Mouse (Mus musculus): Measurements from ENCODE around the gene Ikzf1. TPM values are rescaled to one million over a fixed set of nuclear protein-coding genes. Genes with fewer than 3 reads are reported as not detected.

Gene Ikzf1
- polyA plus RNA-seq, 1 experiment from 2014 or later: 12.5 TPM

DNA sequence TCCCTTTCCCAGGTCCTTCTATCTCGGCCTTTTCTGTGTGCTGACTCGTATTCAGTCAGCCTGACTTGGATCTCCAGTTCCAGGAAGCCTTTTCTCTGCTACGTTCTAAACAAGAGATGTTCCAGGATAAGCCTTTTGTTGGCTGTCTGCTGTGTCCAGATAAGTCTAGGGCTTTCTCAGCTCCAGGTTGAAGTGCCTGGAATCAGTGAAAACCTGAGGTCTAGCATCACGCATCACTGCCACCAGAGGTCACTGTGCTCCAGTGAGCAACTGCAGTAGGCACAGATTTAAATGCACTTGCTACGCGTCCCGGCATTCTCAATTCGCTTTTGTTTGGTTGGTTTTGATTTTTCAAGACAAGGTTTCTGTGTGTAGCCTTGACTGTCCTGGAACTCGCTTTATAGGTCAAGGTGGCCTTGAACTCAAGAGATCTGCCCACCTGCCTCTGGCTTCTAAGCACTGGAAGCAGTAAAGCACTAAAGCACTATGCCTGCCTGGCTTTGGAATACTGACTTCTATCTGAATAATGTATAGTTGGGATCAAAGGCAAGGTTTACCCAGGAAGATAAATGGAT is 127.2 kb downstream of the Ikzf1 start:
- Histone ChIP-seq H3K36me3 (replicated peaks; ENCODE audit: insufficient read depth, low read length) (no peaks in the 10 kb centered on the region), H3K4me1 (ENCODE audit: insufficient read depth) (peaks cover 24% of the 10 kb centered on the region), H3K4me3 (ENCODE audit: low read depth, low read length) (no peak overlapping the region), H3K9ac (replicated peaks) (no peak overlapping the region), H3K27ac (ENCODE audit: low read depth) (no peak overlapping the region), H3K4me2 (ENCODE audit: low read depth, low read length) (peak overlapping the region; percentile 41), H3K27me3 (ENCODE audit: insufficient read depth, low read length) (no peaks in the 10 kb centered on the region), H3K9me3 (ENCODE audit: low read length) (no peaks in the 10 kb centered on the region)
- 14% methylated on average over 9 of the region's 9 CpGs for WGBS (ENCODE audit: insufficient replicate concordance)
- ATAC-seq (peak; percentile 9), DNase-seq (peak; percentile 83)
- peak; percentile 89 for TF ChIP-seq EP300 (IDR thresholded peaks at IDR 0.05; ENCODE audit: low read depth)
- TF ChIP-seq CTCF (IDR thresholded peaks at IDR 0.05; ENCODE audit: low read depth): peak; percentile 99

DNA sequence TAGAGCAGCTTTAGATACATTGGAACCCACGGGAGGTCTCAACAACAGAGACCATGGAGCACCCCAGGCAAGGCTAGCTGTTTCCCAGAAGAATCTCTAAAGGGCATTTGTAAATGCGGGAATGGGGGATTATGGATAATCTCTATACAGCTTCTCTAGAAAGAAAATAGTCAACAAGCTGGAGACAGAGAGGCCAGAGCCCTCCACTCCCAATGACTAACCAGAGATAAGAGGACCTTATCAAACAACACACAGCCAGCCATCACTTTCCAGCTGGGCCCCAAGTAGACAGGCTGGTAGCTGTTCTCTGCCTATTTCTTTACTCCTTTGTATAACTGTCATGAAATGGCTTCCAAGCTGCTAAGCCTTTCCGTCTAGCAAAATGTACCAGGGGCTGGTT is 130.9 kb downstream of the Ikzf1 start:
- Histone ChIP-seq H3K9me3 (ENCODE audit: low read length) (no peaks in the 10 kb centered on the region), H3K27ac (ENCODE audit: low read depth) (peak overlapping the region; percentile 56), H3K4me2 (ENCODE audit: low read depth, low read length) (peak overlapping the region; percentile 56), H3K27me3 (ENCODE audit: insufficient read depth, low read length) (no peaks in the 10 kb centered on the region), H3K4me3 (ENCODE audit: low read depth, low read length) (0 out of 2 replicates have a peak overlapping the region, but pooled peaks have one; percentile 5), H3K4me1 (ENCODE audit: insufficient read depth) (peaks cover 18% of the 10 kb centered on the region), H3K36me3 (replicated peaks; ENCODE audit: insufficient read depth, low read length) (no peaks in the 10 kb centered on the region), H3K9ac (replicated peaks) (peak overlapping the region; percentile 17; the same call in 1 of the 2 replicates)
- TF ChIP-seq CTCF (IDR thresholded peaks at IDR 0.05; ENCODE audit: low read depth) (no peak), EP300 (IDR thresholded peaks at IDR 0.05; ENCODE audit: low read depth) (peak; percentile 92)
- 40% methylated on average over 3 of the region's 3 CpGs for WGBS (ENCODE audit: insufficient replicate concordance)
- DNase-seq (no peak), ATAC-seq (peak; percentile 80)

DNA sequence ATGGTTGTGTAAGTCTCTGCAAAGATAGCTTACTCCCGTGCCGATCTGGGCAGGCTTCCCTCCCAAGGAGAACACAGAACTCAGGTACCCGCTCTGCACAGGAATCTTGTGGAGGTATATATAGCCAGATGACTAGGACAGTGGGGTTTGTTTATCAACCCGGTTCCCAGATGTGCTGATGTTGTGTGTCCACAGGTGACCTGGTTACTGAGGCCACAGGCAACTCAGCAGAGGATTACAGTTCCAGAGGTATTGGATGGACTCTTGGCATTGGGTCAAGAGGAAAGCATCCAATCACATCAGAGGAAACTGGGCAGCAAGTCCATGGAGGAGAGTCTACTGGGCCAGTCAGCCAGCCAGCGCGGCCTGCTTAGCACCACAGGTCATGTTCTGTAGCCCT is 134.0 kb downstream of the Ikzf1 start:
- no peaks in the 10 kb centered on the region for H3K9me3 ChIP-seq (ENCODE audit: low read length)
- H3K4me3 ChIP-seq (ENCODE audit: low read depth, low read length): no peak overlapping the region
- H3K27ac ChIP-seq (ENCODE audit: low read depth): no peak overlapping the region
- ATAC-seq (0 out of 2 replicates have a peak, but pooled peaks have one; percentile 7), DNase-seq (no peak)
- H3K36me3 ChIP-seq (replicated peaks; ENCODE audit: insufficient read depth, low read length): no peaks in the 10 kb centered on the region
- no peak for TF ChIP-seq CTCF (IDR thresholded peaks at IDR 0.05; ENCODE audit: low read depth)
- TF ChIP-seq EP300 (IDR thresholded peaks at IDR 0.05; ENCODE audit: low read depth): no peak
- peaks cover 27% of the 10 kb centered on the region for H3K4me1 ChIP-seq (ENCODE audit: insufficient read depth)
- H3K4me2 ChIP-seq (ENCODE audit: low read depth, low read length): no peak overlapping the region
- H3K9ac ChIP-seq (replicated peaks): no peak overlapping the region
- no peaks in the 10 kb centered on the region for H3K27me3 ChIP-seq (ENCODE audit: insufficient read depth, low read length)
- WGBS (ENCODE audit: insufficient replicate concordance): 87% methylated on average over 6 of the region's 6 CpGs

DNA sequence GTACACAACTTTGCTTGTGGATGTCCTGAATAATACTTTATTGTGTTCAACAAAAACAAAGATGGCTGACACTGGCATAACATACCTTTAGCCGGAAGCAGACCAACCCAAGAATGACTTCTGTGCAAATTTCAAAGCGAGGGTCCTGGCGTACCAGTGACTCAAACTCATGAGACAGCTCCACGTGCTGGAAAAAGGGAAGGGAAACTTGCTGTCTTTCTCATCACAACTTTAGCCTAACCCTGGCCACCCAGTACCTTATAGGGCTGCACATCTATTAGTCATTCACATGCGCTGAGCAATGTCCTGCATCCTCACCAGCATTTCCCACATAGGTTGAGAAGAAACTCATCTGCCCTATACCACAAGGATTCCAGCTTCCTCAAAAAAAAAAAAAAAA is 134.4 kb downstream of the Ikzf1 start:
- H3K36me3 ChIP-seq (replicated peaks; ENCODE audit: insufficient read depth, low read length): no peaks in the 10 kb centered on the region
- no peak overlapping the region for H3K4me2 ChIP-seq (ENCODE audit: low read depth, low read length)
- no peak for DNase-seq
- H3K27me3 ChIP-seq (ENCODE audit: insufficient read depth, low read length): no peaks in the 10 kb centered on the region
- TF ChIP-seq CTCF (IDR thresholded peaks at IDR 0.05; ENCODE audit: low read depth): no peak
- TF ChIP-seq EP300 (IDR thresholded peaks at IDR 0.05; ENCODE audit: low read depth): no peak
- 82% methylated on average over 5 of the region's 5 CpGs for WGBS (ENCODE audit: insufficient replicate concordance)
- no peaks in the 10 kb centered on the region for H3K9me3 ChIP-seq (ENCODE audit: low read length)
- H3K4me1 ChIP-seq (ENCODE audit: insufficient read depth): peaks cover 27% of the 10 kb centered on the region
- ATAC-seq: no peak
- no peak overlapping the region for H3K4me3 ChIP-seq (ENCODE audit: low read depth, low read length)
- H3K9ac ChIP-seq (replicated peaks): no peak overlapping the region
- no peak overlapping the region for H3K27ac ChIP-seq (ENCODE audit: low read depth)

DNA sequence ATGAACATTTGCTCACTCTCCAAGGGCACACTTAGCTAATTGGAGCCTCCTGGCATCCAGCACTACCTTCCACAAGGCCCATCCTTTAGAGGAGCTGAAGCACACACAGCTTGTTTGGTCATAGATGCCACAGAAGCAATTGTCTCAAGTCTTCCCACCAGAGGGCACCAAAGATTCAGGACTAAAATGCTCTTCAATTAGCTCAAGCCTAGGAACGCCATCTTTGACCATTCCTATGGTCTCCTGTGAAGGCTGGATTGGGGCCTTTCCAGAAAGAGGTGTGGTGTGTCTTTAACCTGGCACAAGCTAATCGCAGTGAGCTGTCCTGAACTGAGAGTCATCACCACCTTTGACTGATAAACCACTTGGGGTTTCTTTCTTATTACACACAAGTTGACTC is 135.4 kb downstream of the Ikzf1 start:
- Histone ChIP-seq H3K9me3 (ENCODE audit: low read length) (no peaks in the 10 kb centered on the region), H3K9ac (replicated peaks) (no peak overlapping the region), H3K36me3 (replicated peaks; ENCODE audit: insufficient read depth, low read length) (no peaks in the 10 kb centered on the region), H3K4me1 (ENCODE audit: insufficient read depth) (peaks cover 21% of the 10 kb centered on the region), H3K4me2 (ENCODE audit: low read depth, low read length) (no peak overlapping the region), H3K27me3 (ENCODE audit: insufficient read depth, low read length) (no peaks in the 10 kb centered on the region), H3K27ac (ENCODE audit: low read depth) (no peak overlapping the region), H3K4me3 (ENCODE audit: low read depth, low read length) (no peak overlapping the region)
- WGBS (ENCODE audit: insufficient replicate concordance): 14% methylated on average over 2 of the region's 2 CpGs
- peak; percentile 79 for DNase-seq
- TF ChIP-seq CTCF (IDR thresholded peaks at IDR 0.05; ENCODE audit: low read depth) (peak; percentile 95), EP300 (IDR thresholded peaks at IDR 0.05; ENCODE audit: low read depth) (no peak)
- ATAC-seq: peak; percentile 59

DNA sequence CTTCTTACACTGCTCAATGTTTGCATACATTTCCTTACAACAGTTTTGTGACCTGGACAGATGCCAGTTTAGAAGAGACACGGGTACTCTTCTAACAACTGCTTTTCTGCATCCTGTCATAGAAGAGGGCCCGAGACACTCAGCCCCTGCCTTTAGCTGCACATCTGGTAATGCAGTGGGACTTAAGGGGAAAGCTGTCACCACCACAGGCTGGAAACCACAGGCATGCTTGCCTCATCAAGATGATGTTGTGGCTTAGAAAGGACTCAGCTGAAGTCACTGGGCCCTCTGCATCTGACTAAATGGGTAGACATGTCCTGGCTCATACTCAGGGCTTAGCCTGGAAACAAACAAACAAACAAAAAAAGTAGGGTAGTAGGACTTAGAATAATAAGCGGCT is 135.9 kb downstream of the Ikzf1 start:
- TF ChIP-seq CTCF (IDR thresholded peaks at IDR 0.05; ENCODE audit: low read depth): no peak
- TF ChIP-seq EP300 (IDR thresholded peaks at IDR 0.05; ENCODE audit: low read depth): no peak
- H3K4me1 ChIP-seq (ENCODE audit: insufficient read depth): peaks cover 21% of the 10 kb centered on the region
- H3K36me3 ChIP-seq (replicated peaks; ENCODE audit: insufficient read depth, low read length): no peaks in the 10 kb centered on the region
- H3K4me2 ChIP-seq (ENCODE audit: low read depth, low read length): no peak overlapping the region
- no peaks in the 10 kb centered on the region for H3K27me3 ChIP-seq (ENCODE audit: insufficient read depth, low read length)
- no peak for DNase-seq
- no peak overlapping the region for H3K4me3 ChIP-seq (ENCODE audit: low read depth, low read length)
- no peak for ATAC-seq
- no peak overlapping the region for H3K27ac ChIP-seq (ENCODE audit: low read depth)
- no peaks in the 10 kb centered on the region for H3K9me3 ChIP-seq (ENCODE audit: low read length)
- no peak overlapping the region for H3K9ac ChIP-seq (replicated peaks)
- 43% methylated on average over 3 of the region's 3 CpGs for WGBS (ENCODE audit: insufficient replicate concordance)
